In genomic region chr3:89093175-89093574, GRCm38 (mm10) we compare ENCODE assay signal across 8 mouse cellular contexts. TPM values are rescaled to one million over a fixed set of nuclear protein-coding genes. Genes with fewer than 3 reads are reported as not detected.
DNase-seq lines count a peak whose midpoint lies in the region; ATAC-seq and TF ChIP-seq lines count a peak whose summit lies in the region.

Rusc1 (minus strand) TSS chr3:89093311.

- WGBS in embryonic facial prominence, embryonic 10.5 days: 2% methylated on average over 18 of the region's 18 CpGs
- 1% methylated on average over 18 of the region's 18 CpGs for WGBS in limb, embryonic 10.5 days
- 1% methylated on average over 18 of the region's 18 CpGs for WGBS in midbrain, embryonic 12.5 days
- WGBS in small intestine, adult 2 months: 6% methylated on average over 18 of the region's 18 CpGs

- peaks cover 60% of the 10 kb centered on the region for H3K4me1 ChIP-seq in embryonic facial prominence, embryonic 10.5 days
- H3K4me1 ChIP-seq in limb, embryonic 10.5 days: peaks cover 64% of the 10 kb centered on the region
- H3K4me1 ChIP-seq in midbrain, embryonic 12.5 days: peaks cover 40% of the 10 kb centered on the region
- peaks cover 11% of the 10 kb centered on the region for H3K4me1 ChIP-seq in small intestine, adult 2 months (ENCODE audit: control insufficient read depth, insufficient read depth, insufficient read length, low read length)

- H3K9me3 ChIP-seq in embryonic facial prominence, embryonic 10.5 days: no peaks in the 10 kb centered on the region
- H3K9me3 ChIP-seq in limb, embryonic 10.5 days (replicated peaks): no peaks in the 10 kb centered on the region
- H3K9me3 ChIP-seq in midbrain, embryonic 12.5 days: no peaks in the 10 kb centered on the region

- peak within 1 kb of the TSS; percentile 83 for H3K9ac ChIP-seq in midbrain, embryonic 12.5 days (replicated peaks)

- no peak for TF ChIP-seq CTCF in small intestine, adult 2 months (IDR thresholded peaks at IDR 0.05; ENCODE audit: extremely low read depth, insufficient read length, insufficient replicate concordance, low read depth, low read length)

- TF ChIP-seq POLR2A in small intestine, adult 2 months (IDR thresholded peaks at IDR 0.05; ENCODE audit: low read depth, low read length): no peak

- peak within 1 kb of the TSS; percentile 94 for H3K4me2 ChIP-seq in midbrain, embryonic 12.5 days (replicated peaks)

- ATAC-seq in midbrain, embryonic 12.5 days (ENCODE audit: low FRiP score, low read depth): peak; percentile 76
- no peak for ATAC-seq in erythroid progenitor cell, adult 5-6 weeks (replicated peaks; ENCODE audit: low FRiP score, poor library complexity, severe bottlenecking)

- peak within 1 kb of the TSS; percentile 65 for H3K4me3 ChIP-seq in embryonic facial prominence, embryonic 10.5 days
- H3K4me3 ChIP-seq in limb, embryonic 10.5 days: peak within 1 kb of the TSS; percentile 73
- H3K4me3 ChIP-seq in midbrain, embryonic 12.5 days: peak within 1 kb of the TSS; percentile 66
- H3K4me3 ChIP-seq in small intestine, adult 2 months (ENCODE audit: low read depth, low read length): peak within 1 kb of the TSS; percentile 15; the same call in 1 of the 2 replicates

- peak; percentile 88 for DNase-seq in adrenal gland, postnatal 25 days
- DNase-seq in embryonic facial prominence, embryonic 10.5 days (ENCODE audit: low spot score): peak; percentile 86
- peak; percentile 98 for DNase-seq in heart, adult 11 months
- peak; percentile 77 for DNase-seq in kidney, adult 11 months
- DNase-seq in limb, embryonic 10.5 days (ENCODE audit: low spot score): peak; percentile 77

- H3K36me3 ChIP-seq in embryonic facial prominence, embryonic 10.5 days (replicated peaks): peaks cover 59% of the 10 kb centered on the region
- peaks cover 49% of the 10 kb centered on the region for H3K36me3 ChIP-seq in limb, embryonic 10.5 days
- peaks cover 49% of the 10 kb centered on the region for H3K36me3 ChIP-seq in midbrain, embryonic 12.5 days
- H3K36me3 ChIP-seq in small intestine, adult 2 months (ENCODE audit: control insufficient read depth, insufficient read depth, low read length): peaks cover 19% of the 10 kb centered on the region

- peaks cover 63% of the 10 kb centered on the region for H3K27me3 ChIP-seq in embryonic facial prominence, embryonic 10.5 days (replicated peaks; ENCODE audit: low read depth, poor library complexity, severe bottlenecking)
- H3K27me3 ChIP-seq in limb, embryonic 10.5 days (ENCODE audit: low read depth, poor library complexity, severe bottlenecking): peaks cover 66% of the 10 kb centered on the region
- peaks cover 46% of the 10 kb centered on the region for H3K27me3 ChIP-seq in midbrain, embryonic 12.5 days
- peaks cover 12% of the 10 kb centered on the region for H3K27me3 ChIP-seq in small intestine, adult 2 months (ENCODE audit: control insufficient read depth, insufficient read depth, low read length)

- no peak within 1 kb of the TSS for H3K27ac ChIP-seq in embryonic facial prominence, embryonic 10.5 days (replicated peaks)
- no peak within 1 kb of the TSS for H3K27ac ChIP-seq in limb, embryonic 10.5 days
- peak within 1 kb of the TSS; percentile 70 for H3K27ac ChIP-seq in midbrain, embryonic 12.5 days (replicated peaks)
- H3K27ac ChIP-seq in small intestine, adult 2 months (ENCODE audit: insufficient read depth, low read depth, low read length): no peak within 1 kb of the TSS

RNA-seq across cellular contexts. Expression of gene Rusc1, which starts in this region (rescaled TPM):
- 21.6 and 30.2 TPM in 2 replicates for total RNA-seq in adrenal gland, postnatal 25 days (2021)
- 15.4 and 18.5 TPM in 2 replicates for polyA plus RNA-seq in embryonic facial prominence, embryonic 10.5 days (2016; fragmentation: Nextera tagmentation; extraction: Ambion mirVana)
- 9.4 and 13.3 TPM in 2 replicates for polyA plus RNA-seq in limb, embryonic 10.5 days (2016; fragmentation: Nextera tagmentation; extraction: Ambion mirVana)
- polyA plus RNA-seq in midbrain, embryonic 12.5 days (2016; fragmentation: Nextera tagmentation; extraction: Ambion mirVana): 49.8 and 50.9 TPM in 2 replicates
- 26.9 and 45.2 TPM in 2 replicates for polyA plus RNA-seq in small intestine, adult 2 months (2012; rRNA removed)
- total RNA-seq in erythroid progenitor cell, adult 5-6 weeks (2015; ENCODE audit: low replicate concordance): 1.8 and 3.8 TPM in 2 replicates
- total RNA-seq in erythroid progenitor cell, adult 5-6 weeks (2017; ENCODE audit: low replicate concordance): 3.5 TPM in 2 replicates

Comparison
In these comparisons a context has a peak if more than half of its experiments do, and no peak if none do; other contexts are left out.
1. H3K4me3 ChIP-seq: peak in every context shown above with its lines; median percentile 73 in limb, embryonic 10.5 days; 66 in midbrain, embryonic 12.5 days; 65 in embryonic facial prominence, embryonic 10.5 days; 15 in small intestine, adult 2 months.